Mouse (Mus musculus) spleen, adult 12 weeks (tissue): ENCODE results near the gene Syn3.

Source experiments
- DNase-seq: peaks from one replicate; pipeline ENCODE4 v3.0.0; 2022; ENCODE audit warnings: low spot score

Gene Syn3

GRCm38 (mm10) chr10:86093109-86094035 is 405.3 kb downstream of the Syn3 start:
- no peak for DNase-seq

- peak; percentile 35 for DNase-seq
Measured at GRCm38 (mm10) chr10:86091919-86092318, 406.8 kb downstream of the Syn3 start.

GRCm38 (mm10) chr10:86079921-86080320 is 418.8 kb downstream of the Syn3 start:
- no peak for DNase-seq

- DNase-seq = no peak
Measured at GRCm38 (mm10) chr10:86078761-86079160, 419.9 kb downstream of the Syn3 start.

GRCm38 (mm10) chr10:86077272-86077671 is 421.4 kb downstream of the Syn3 start:
- no peak for DNase-seq

- no peak for DNase-seq
Measured at GRCm38 (mm10) chr10:86074971-86075711, 423.6 kb downstream of the Syn3 start.

- no peak for DNase-seq
Measured at GRCm38 (mm10) chr10:86074134-86074533, 424.6 kb downstream of the Syn3 start.

GRCm38 (mm10) chr10:86070751-86071150 is 427.9 kb downstream of the Syn3 start:
- DNase-seq = no peak

- no peak for DNase-seq
Measured at GRCm38 (mm10) chr10:86069341-86069740, 429.4 kb downstream of the Syn3 start.

- DNase-seq = no peak
Measured at GRCm38 (mm10) chr10:86067911-86068310, 430.8 kb downstream of the Syn3 start.

GRCm38 (mm10) chr10:86066651-86067050 is 432.0 kb downstream of the Syn3 start:
- DNase-seq = no peak

GRCm38 (mm10) chr10:86065661-86066060 is 433.0 kb downstream of the Syn3 start:
- DNase-seq = no peak

GRCm38 (mm10) chr10:86064937-86065336 is 433.8 kb downstream of the Syn3 start:
- DNase-seq = peak; percentile 6

- no peak for DNase-seq
Measured at GRCm38 (mm10) chr10:86063018-86063384, 435.7 kb downstream of the Syn3 start.

GRCm38 (mm10) chr10:86062261-86063017 is 436.3 kb downstream of the Syn3 start:
- DNase-seq = no peak

- DNase-seq = no peak
Measured at GRCm38 (mm10) chr10:86060267-86060666, 438.4 kb downstream of the Syn3 start.

- DNase-seq = no peak
Measured at GRCm38 (mm10) chr10:86057712-86058111, 441.0 kb downstream of the Syn3 start.

GRCm38 (mm10) chr10:86057286-86057685 is 441.4 kb downstream of the Syn3 start:
- DNase-seq = no peak

- no peak for DNase-seq
Measured at GRCm38 (mm10) chr10:86056297-86056903, 442.3 kb downstream of the Syn3 start.

- DNase-seq = no peak
Measured at GRCm38 (mm10) chr10:86052818-86053522, 445.7 kb downstream of the Syn3 start.

GRCm38 (mm10) chr10:86050522-86050921 is 448.2 kb downstream of the Syn3 start:
- no peak for DNase-seq
